Mouse (Mus musculus) lung, adult 2 months (tissue): ENCODE results near the gene Nudt4.

Experiments used
- CTCF ChIP-seq: fragments of 200-500 bp; IDR thresholded peaks from 2 replicates; pipeline ENCODE4 v1.5.1; 2011; ENCODE audit warnings: mild to moderate bottlenecking, low read length, control low read depth; ENCODE audit not compliant: insufficient read depth
- POLR2A ChIP-seq: fragments of 200-500 bp; IDR thresholded peaks from 2 replicates; pipeline ENCODE4 v1.6.1; 2011; ENCODE audit warnings: low read depth, mild to moderate bottlenecking, control low read depth, low read length, borderline replicate concordance; ENCODE audit errors: extremely low read depth

DNA sequence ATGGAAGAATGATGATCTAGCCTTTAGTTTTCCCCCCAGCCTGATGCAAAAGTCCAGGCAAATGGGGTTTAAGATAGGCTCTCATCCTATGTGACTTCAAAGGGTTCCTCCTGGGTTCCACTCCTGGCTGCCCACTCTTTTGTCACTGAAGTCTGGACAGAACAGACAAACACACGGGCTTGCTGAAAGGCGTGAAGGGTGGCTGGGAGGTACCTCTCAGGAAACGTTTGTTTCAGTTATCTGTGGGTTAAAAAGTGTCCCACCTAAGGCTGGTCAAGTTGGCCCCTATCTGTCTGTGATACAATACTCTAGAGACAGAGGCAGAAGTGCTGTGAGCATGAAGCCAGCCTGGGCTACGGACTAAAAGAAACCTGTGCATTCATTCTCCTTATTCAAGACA, 11.0 kb upstream of the Nudt4 start:
- TF ChIP-seq CTCF (no peak), POLR2A (no peak)
